Mouse (Mus musculus): Measurements from ENCODE around the gene Nfe2l2. TPM values are rescaled to one million over a fixed set of nuclear protein-coding genes. Genes with fewer than 3 reads are reported as not detected.
A peak's percentile ranks its signal among the peaks of the same experiment; 100 is the strongest.

Gene Nfe2l2
- total RNA-seq, 2 experiments from 2014 or later: 11.5 to 12.1 TPM

- no peak for DNase-seq (ENCODE audit: low spot score in 2 of 2)
- intact Hi-C loops (cut with DNase I): no loop called here
Observed at GRCm38 (mm10) chr2:75690656-75691055, 13.8 kb downstream of the Nfe2l2 start.

GRCm38 (mm10) chr2:75689482-75690158 is 14.8 kb downstream of the Nfe2l2 start:
- intact Hi-C loops (cut with DNase I): no loop called here

GRCm38 (mm10) chr2:75688901-75689300 is 15.5 kb downstream of the Nfe2l2 start:
- DNase-seq (ENCODE audit: low spot score in 2 of 2): no peak
- intact Hi-C loops (cut with DNase I): no loop called here

More at GRCm38 (mm10) chr2:75689482-75690158, 14.8 kb downstream of the Nfe2l2 start:
- DNase-seq (ENCODE audit: low spot score in 2 of 2): no peak

GRCm38 (mm10) chr2:75687040-75687749 is 17.2 kb downstream of the Nfe2l2 start:
- intact Hi-C loops (cut with DNase I): no loop called here

GRCm38 (mm10) chr2:75685458-75685861 is 19.0 kb downstream of the Nfe2l2 start:
- no peak for DNase-seq (ENCODE audit: low spot score in 2 of 2)
- intact Hi-C loops (cut with DNase I): no loop called here

More at GRCm38 (mm10) chr2:75687040-75687749, 17.2 kb downstream of the Nfe2l2 start:
- no peak for DNase-seq (ENCODE audit: low spot score in 2 of 2)

GRCm38 (mm10) chr2:75684526-75684925 is 19.9 kb downstream of the Nfe2l2 start:
- intact Hi-C loops (cut with DNase I): no loop called here
- no peak for DNase-seq (ENCODE audit: low spot score in 2 of 2)

- DNase-seq (ENCODE audit: low spot score in 2 of 2): peak in 1 of 2 experiments; percentile 27
- intact Hi-C loops (cut with DNase I): no loop called here
Observed at GRCm38 (mm10) chr2:75682978-75683709, 21.3 kb downstream of the Nfe2l2 start.

GRCm38 (mm10) chr2:75681439-75681838 is 23.0 kb downstream of the Nfe2l2 start:
- intact Hi-C loops (cut with DNase I): no loop called here
- no peak for DNase-seq (ENCODE audit: low spot score in 2 of 2)

- DNase-seq (ENCODE audit: low spot score in 2 of 2): no peak
- intact Hi-C loops (cut with DNase I): no loop called here
Observed at GRCm38 (mm10) chr2:75679947-75680346, 24.5 kb downstream of the Nfe2l2 start.

- intact Hi-C loops (cut with DNase I): no loop called here
- DNase-seq (ENCODE audit: low spot score in 2 of 2): no peak
Observed at GRCm38 (mm10) chr2:75676567-75676966, 27.9 kb downstream of the Nfe2l2 start.

GRCm38 (mm10) chr2:75672561-75672960 is 31.9 kb downstream of the Nfe2l2 start:
- intact Hi-C loops (cut with DNase I): loop anchor here (5.0 kb wide), 1 partner anchor 105 kb away; no protein-coding TSS in a partner anchor
- no peak for DNase-seq (ENCODE audit: low spot score in 2 of 2)

- DNase-seq (ENCODE audit: low spot score in 2 of 2): no peak
- intact Hi-C loops (cut with DNase I): loop anchor here (5.0 kb wide), 1 partner anchor 106 kb away; no protein-coding TSS in a partner anchor
Observed at GRCm38 (mm10) chr2:75671337-75671660, 33.1 kb downstream of the Nfe2l2 start.

- intact Hi-C loops (cut with DNase I): loop anchor here (5.0 kb wide), 1 partner anchor 107 kb away; no protein-coding TSS in a partner anchor
- no peak for DNase-seq (ENCODE audit: low spot score in 2 of 2)
Observed at GRCm38 (mm10) chr2:75670446-75671336, 33.8 kb downstream of the Nfe2l2 start.

- intact Hi-C loops (cut with DNase I): loop anchor here (5.0 kb wide), 1 partner anchor 108 kb away; no protein-coding TSS in a partner anchor
- DNase-seq (ENCODE audit: low spot score in 2 of 2): no peak
Observed at GRCm38 (mm10) chr2:75669491-75670445, 34.7 kb downstream of the Nfe2l2 start.

- intact Hi-C loops (cut with DNase I): no loop called here
- no peak for DNase-seq (ENCODE audit: low spot score in 2 of 2)
Observed at GRCm38 (mm10) chr2:75661106-75661505, 43.3 kb downstream of the Nfe2l2 start.

- intact Hi-C loops (cut with DNase I): no loop called here
Observed at GRCm38 (mm10) chr2:75660255-75660948, 44.0 kb downstream of the Nfe2l2 start.

GRCm38 (mm10) chr2:75659629-75659960 is 44.8 kb downstream of the Nfe2l2 start:
- intact Hi-C loops (cut with DNase I): loop anchor here (1.0 to 2.0 kb wide), 2 partner anchors 44 to 49 kb away; no protein-coding TSS in a partner anchor

More at GRCm38 (mm10) chr2:75660255-75660948, 44.0 kb downstream of the Nfe2l2 start:
- no peak for DNase-seq (ENCODE audit: low spot score in 2 of 2)

More at GRCm38 (mm10) chr2:75659629-75659960, 44.8 kb downstream of the Nfe2l2 start:
- DNase-seq (ENCODE audit: low spot score in 2 of 2): peak; percentile 89 to 94
